Mouse (Mus musculus): ENCODE data around the gene Rpl9-ps1. TPM values are rescaled to one million over a fixed set of nuclear protein-coding genes. Genes with fewer than 3 reads are reported as not detected.

Rpl9-ps1 gene
- not detected for total RNA-seq (2021)
- long read RNA-seq, experiment 1 = 0 reads
- long read RNA-seq, experiment 2 = 0 reads

GRCm38 (mm10) chr11:83645521-83645920 is at the start of gene Rpl9-ps1:
TSS of gene Rpl9-ps1 (minus strand) at chr11:83645621.
- no peak for DNase-seq (ENCODE audit: low spot score in 2 of 2)

GRCm38 (mm10) chr11:83692008-83692407 is 46.6 kb upstream of the Rpl9-ps1 start:
- no peak for DNase-seq (ENCODE audit: low spot score in 2 of 2)

DNA sequence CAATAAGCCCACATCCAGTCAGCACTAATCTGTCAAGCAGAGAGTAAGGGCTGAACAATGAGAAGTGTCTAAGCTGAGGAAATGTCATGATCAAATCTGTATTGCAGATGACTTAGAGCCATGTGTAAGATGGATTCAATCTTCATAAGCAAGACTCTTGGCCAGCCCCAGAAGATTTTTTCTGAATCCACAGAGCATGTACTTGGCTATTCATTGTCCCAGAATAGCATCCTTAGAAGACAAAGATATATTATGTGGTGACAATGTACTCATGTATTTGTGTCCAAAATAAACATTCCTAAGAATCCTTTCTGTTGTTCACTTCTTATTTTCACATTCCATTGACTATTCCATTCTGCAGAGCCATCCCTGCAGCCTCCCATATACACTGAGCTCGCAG is 44.5 kb upstream of the Rpl9-ps1 start:
- no peak for DNase-seq (ENCODE audit: low spot score in 2 of 2)

GRCm38 (mm10) chr11:83675665-83676064 is 30.2 kb upstream of the Rpl9-ps1 start:
- no peak for DNase-seq (ENCODE audit: low spot score in 2 of 2)

- DNase-seq (ENCODE audit: low spot score in 2 of 2) = no peak
These were observed 26.3 kb upstream of the Rpl9-ps1 start for GRCm38 (mm10) chr11:83671743-83672142.

- no peak for DNase-seq (ENCODE audit: low spot score in 2 of 2)
These were observed 18.1 kb upstream of the Rpl9-ps1 start for GRCm38 (mm10) chr11:83663532-83663931.

- no peak for DNase-seq (ENCODE audit: low spot score in 2 of 2)
These were observed 16.8 kb upstream of the Rpl9-ps1 start, which contains the start of gene Ccl4 for GRCm38 (mm10) chr11:83662204-83662603. TSS of gene Ccl4 (plus strand) at chr11:83662584.

DNA sequence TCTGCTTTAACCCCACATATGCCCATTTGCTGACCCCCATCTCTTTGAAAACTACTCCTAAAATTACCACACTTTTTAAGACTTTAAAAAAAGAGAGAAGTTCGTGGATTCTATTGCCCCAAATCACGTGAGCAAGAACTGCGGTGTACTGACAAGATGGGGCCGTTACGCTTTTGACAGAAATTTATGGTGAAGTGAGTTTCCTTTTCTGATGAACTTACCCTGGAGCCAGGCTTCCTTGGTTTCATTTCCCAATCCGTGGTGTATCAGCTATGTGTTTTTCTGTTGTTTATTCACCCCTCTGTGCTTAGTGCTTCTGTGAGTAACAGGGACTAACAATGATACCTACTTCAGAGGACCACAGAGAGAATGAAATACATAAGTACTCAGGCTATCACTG is 13.4 kb upstream of the Rpl9-ps1 start:
- DNase-seq (ENCODE audit: low spot score in 2 of 2) = no peak

GRCm38 (mm10) chr11:83657508-83657907 is 12.1 kb upstream of the Rpl9-ps1 start:
- no peak for DNase-seq (ENCODE audit: low spot score in 2 of 2)

- no peak for DNase-seq (ENCODE audit: low spot score in 2 of 2)
These were observed 9.2 kb upstream of the Rpl9-ps1 start for GRCm38 (mm10) chr11:83654606-83655005.

DNA sequence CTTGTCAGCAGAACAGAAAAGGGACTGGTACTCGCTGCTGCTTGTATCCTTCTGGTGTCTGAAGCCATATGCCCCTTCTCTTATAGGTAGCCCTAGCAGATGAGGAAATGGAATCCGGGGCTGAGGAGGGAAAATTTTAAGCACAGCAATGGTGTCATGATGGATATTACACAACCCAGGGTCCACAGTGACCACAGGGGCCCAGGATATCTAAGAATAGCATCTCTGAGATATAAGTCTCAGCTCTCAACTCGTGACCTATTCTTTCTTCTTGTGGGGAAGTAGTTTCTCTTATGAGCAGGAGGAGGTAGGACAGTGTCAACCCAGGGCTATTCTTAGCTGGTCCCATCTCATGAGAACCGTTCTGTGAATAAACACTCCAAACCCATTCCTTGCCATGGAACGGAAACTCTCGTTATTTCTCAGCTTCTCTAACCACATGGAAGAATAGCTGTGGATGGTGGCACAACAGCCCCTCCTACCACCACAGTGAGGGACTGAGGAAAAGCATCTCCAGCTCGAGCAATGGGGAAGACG is 4.0 kb upstream of the Rpl9-ps1 start, which contains the start of gene Ccl3:
TSS of gene Ccl3 (minus strand) at position 51 of the 537 bp plus-strand sequence.
- no peak for DNase-seq (ENCODE audit: low spot score in 2 of 2)

DNA sequence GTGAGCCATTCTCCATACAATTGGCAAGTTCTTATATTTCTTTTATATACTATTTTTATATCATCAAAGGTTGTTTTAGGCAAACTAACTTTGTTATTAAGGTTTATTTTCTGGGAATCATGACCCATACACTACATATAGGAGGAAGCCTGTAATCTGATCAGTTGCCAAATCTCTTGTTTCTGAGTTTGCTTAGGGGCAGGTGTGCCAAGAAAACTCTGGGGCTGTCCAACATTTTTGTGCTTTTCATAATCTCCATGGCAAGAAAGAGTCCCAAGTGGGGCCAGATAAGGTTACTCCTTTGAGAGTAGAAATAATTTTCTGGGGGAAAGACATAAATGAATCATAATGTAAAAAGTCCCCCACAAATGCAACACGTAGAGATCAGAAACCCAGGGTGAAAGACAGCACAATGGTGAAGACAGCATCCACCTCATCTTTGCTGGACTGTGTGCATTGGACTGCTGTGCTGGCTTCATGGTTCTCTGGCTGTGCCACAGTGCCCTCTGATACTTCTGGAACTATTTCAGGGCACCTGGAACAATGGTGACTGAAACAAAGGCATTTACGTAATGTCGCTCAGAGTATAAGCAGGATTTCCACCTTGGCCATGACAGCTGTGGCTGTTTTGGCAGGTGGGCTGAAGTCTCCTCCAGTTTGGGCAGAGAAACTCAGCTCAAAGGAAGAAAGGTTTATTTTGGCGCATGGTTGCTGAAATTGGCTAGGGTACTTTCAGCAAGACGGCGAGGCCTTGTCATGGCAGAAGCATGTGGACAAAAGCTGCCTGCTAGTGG is 1.1 kb upstream of the Rpl9-ps1 start:
- no peak for DNase-seq (ENCODE audit: low spot score in 2 of 2)

DNA sequence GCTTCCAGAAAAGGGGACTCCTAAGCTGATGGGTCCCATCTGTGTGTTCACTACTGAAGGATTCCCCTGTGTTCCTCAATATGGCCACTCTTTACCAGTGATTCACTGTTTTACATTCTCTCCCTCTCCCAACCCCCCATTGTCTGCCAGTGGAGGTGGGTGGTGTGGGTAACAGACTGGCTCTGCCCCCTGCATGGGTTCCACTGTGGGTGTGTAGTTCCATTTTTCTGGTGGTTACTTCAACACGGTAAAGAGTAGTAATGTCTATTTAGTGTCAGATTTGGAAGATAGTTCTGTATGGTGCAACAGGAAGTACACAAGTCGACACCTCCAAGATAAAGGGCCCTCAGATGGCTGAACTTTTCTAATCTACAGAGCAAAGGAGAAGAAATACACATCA is 4.2 kb downstream of the Rpl9-ps1 start:
- DNase-seq (ENCODE audit: low spot score in 2 of 2) = no peak

- no peak for DNase-seq (ENCODE audit: low spot score in 2 of 2)
These were observed 5.3 kb downstream of the Rpl9-ps1 start for GRCm38 (mm10) chr11:83640141-83640540.

DNA sequence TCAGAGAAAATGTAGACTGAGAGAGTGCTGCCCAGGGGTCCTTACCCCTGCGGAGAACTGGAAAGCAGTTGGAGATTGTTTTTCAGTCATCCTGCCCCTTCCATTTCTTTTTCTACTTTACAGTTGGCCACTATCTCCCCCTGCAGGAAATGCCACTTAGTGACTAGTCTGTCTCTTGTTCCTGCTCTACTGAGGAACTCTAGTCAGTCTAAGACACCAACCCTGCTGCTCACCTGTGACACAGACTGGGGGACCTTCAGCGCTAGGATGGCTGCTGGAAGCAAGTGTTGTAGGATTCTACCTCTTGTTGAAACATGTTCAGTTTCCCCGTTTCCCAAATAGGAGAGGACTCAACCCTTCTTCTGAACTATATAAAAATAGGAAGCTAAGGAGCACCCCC is 5.9 kb downstream of the Rpl9-ps1 start:
- no peak for DNase-seq (ENCODE audit: low spot score in 2 of 2)

DNA sequence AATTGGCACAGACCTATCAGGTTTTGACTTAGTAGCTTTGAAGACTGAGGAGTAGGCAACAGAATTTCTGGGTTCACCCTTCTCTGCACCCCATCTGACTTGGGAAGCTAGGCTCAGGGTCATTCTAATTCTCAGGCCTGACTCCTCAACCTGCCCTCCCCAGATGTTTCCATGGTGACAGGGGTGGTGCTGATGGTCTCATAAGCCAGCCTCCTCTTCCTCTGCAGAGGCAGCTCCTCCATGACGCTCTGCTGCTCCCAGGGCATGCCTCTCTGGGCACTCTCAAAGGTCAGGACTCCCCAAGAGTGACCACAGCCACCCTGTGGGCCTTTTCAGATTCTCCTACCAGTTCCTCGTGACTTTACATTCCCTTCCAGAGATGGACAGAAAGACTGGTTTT is 6.5 kb downstream of the Rpl9-ps1 start:
- DNase-seq (ENCODE audit: low spot score in 2 of 2) = no peak

DNA sequence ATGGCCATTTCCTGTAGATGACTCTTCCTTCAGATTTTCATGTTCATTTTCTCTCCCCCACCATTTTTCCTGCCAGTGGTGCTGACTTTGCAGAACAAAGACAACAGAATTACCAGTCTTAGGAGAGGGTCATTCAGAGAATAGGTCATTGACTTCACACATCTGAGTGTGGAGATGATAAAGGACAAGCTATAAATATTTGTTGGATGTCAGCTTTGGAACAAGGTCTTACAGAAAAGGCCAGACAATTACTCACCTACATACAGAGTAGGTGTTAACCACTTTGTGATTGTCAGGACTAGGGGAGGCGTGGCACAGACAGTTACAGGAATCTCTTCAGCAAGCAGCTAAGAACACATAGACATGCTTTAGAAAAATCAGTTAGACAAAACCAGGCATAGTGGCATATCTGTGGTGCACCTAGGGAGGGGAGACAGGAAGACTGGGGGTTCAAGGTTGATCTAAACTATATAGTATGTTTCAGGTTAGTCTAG is 8.6 kb downstream of the Rpl9-ps1 start:
- no peak for DNase-seq (ENCODE audit: low spot score in 2 of 2)

DNA sequence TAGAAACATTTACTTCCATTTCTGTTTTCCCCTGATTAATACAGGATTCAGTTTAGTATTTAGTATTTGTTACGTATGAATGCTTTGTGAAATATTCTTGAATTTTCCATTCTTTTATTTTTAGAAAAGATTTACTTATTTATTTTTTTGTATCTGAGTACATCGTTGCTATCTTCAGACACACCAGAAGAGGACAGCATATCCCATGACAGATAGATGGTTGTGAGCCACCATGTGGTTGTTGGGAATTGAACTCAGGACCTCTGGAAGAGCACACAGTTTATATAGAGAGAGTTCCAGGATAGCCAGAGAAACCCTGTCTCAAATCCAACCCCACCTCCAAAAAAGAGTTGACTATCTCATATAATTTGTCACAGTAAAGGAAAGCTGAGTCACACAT is 10.5 kb downstream of the Rpl9-ps1 start:
- no peak for DNase-seq (ENCODE audit: low spot score in 2 of 2)

GRCm38 (mm10) chr11:83634425-83634824 is 11.0 kb downstream of the Rpl9-ps1 start:
- no peak for DNase-seq (ENCODE audit: low spot score in 2 of 2)

DNA sequence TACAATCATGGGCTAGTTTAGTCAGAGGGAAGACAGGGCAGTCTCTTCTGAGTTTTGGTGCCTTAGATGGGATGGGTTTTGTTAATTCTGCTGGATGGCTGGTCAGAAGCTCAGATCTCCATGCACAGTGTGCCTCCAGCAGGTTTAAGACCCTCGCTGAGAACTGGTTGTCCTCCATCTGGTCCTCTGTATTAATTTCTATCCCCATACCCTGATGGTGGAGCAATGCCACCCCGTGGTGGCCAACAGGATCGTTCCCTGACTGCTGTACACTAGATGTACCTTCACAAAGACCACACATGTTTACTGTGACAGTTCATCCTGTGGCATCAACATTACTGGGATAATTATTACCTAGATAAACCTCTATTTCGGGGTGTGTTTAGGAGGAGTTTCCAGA is 12.7 kb downstream of the Rpl9-ps1 start:
- DNase-seq (ENCODE audit: low spot score in 2 of 2) = no peak

GRCm38 (mm10) chr11:83631065-83631464 is 14.4 kb downstream of the Rpl9-ps1 start:
- no peak for DNase-seq (ENCODE audit: low spot score in 2 of 2)

- no peak for DNase-seq (ENCODE audit: low spot score in 2 of 2)
These were observed 14.8 kb downstream of the Rpl9-ps1 start for GRCm38 (mm10) chr11:83630630-83631029.

DNA sequence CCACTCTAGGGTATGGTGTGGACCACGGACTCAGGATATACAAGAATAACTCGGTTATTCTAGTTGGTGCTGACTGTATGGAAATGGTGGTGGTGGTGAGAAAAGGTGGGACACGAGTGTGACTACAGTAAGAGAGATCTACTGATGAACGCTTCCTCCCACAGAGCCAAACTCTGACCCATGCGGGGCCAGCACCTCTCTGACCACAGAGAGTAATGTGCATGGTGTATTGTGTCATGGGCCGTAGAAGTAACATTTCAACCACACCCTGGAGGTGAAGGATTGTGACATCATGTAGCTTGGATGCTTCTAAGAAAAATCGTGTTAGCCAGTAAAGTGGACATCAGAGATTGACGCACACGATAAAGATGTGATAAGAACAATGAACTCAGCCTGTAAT is 16.6 kb downstream of the Rpl9-ps1 start:
- no peak for DNase-seq (ENCODE audit: low spot score in 2 of 2)

Measured in adrenal gland, postnatal 4 days (tissue).